Mouse (Mus musculus): ENCODE measurements around the gene G3bp1. TPM values are rescaled to one million over a fixed set of nuclear protein-coding genes. Genes with fewer than 3 reads are reported as not detected.

G3bp1 gene
- total and polyA plus RNA-seq, 3 experiments, result 129 to 314 (median 246) TPM

- H3K79me2 ChIP-seq (ENCODE audit: control insufficient read depth, insufficient read depth, low read length, poor library complexity), result no peaks in the 10 kb centered on the region
- H3K4me3 ChIP-seq (ENCODE audit: control insufficient read depth in 1 of 2, insufficient read depth in 1 of 2, low read depth in 2 of 2, low read length in 2 of 2), result no peak overlapping the region
- H3K9ac ChIP-seq (ENCODE audit: control insufficient read depth, low read depth, low read length, poor library complexity, severe bottlenecking), result no peak overlapping the region
- no peak overlapping the region for H3K27ac ChIP-seq (ENCODE audit: control insufficient read depth, low read depth, low read length)
- H3K27me3 ChIP-seq (ENCODE audit: control insufficient read depth in 1 of 2, insufficient read depth in 2 of 2, low read length in 2 of 2), result peaks cover 16 to 22% of the 10 kb centered on the region in 2 experiments
- no peak for DNase-seq (ENCODE audit: low read depth, low spot score)
- no peak for TF ChIP-seq NRF1 (IDR thresholded peaks at IDR 0.05; ENCODE audit: insufficient read depth, low read depth, low read length, poor library complexity, severe bottlenecking)
- TF ChIP-seq NELFE (IDR thresholded peaks at IDR 0.05; ENCODE audit: low read depth, low read length), result no peak
- no peak for TF ChIP-seq SIN3A (IDR thresholded peaks at IDR 0.05; ENCODE audit: low read length)
- no peak for TF ChIP-seq UBTF (IDR thresholded peaks at IDR 0.05; ENCODE audit: borderline replicate concordance, insufficient read depth, low read depth, low read length)
- TF ChIP-seq CHD1 (IDR thresholded peaks at IDR 0.05; ENCODE audit: low read depth, low read length), result no peak
- TF ChIP-seq CTCF (IDR thresholded peaks at IDR 0.05 in 2 of 3, conservative IDR thresholded peaks at IDR 0.05 in 1 of 3; ENCODE audit: control insufficient read depth in 1 of 3, insufficient read depth in 1 of 3, low read depth in 2 of 3, low read length in 3 of 3, poor library complexity in 1 of 3, severe bottlenecking in 1 of 3), result no peak
- no peak for TF ChIP-seq POLR2A (IDR thresholded peaks at IDR 0.05; ENCODE audit: control insufficient read depth in 1 of 2, insufficient read depth in 1 of 2, low read depth in 1 of 2, low read length in 2 of 2, poor library complexity in 1 of 2)
- no peak for TF ChIP-seq GABPA (IDR thresholded peaks at IDR 0.05; ENCODE audit: low read depth, low read length)
- TF ChIP-seq USF2 (IDR thresholded peaks at IDR 0.05; ENCODE audit: borderline replicate concordance in 1 of 2, insufficient read depth in 1 of 2, low read depth in 1 of 2, low read length in 2 of 2), result no peak
- no peak for TF ChIP-seq ZC3H11A (IDR thresholded peaks at IDR 0.05; ENCODE audit: low read depth, low read length)
- TF ChIP-seq MYC (IDR thresholded peaks at IDR 0.05; ENCODE audit: low read depth, low read length), result no peak
- H3K36me3 ChIP-seq (ENCODE audit: control insufficient read depth in 1 of 2, insufficient read depth in 2 of 2, low read length in 2 of 2), result no peaks in the 10 kb centered on the region
- H3K9me3 ChIP-seq (replicated peaks; ENCODE audit: insufficient read depth, low read length), result no peaks in the 10 kb centered on the region
- H3K4me1 ChIP-seq (ENCODE audit: control insufficient read depth in 1 of 2, insufficient read depth in 2 of 2, low read length in 2 of 2), result no peaks in the 10 kb centered on the region
Measured at GRCm38 (mm10) chr11:55438031-55438430, 31.5 kb upstream of the G3bp1 start.

- Histone ChIP-seq H3K4me1 (ENCODE audit: control insufficient read depth in 1 of 2, insufficient read depth in 2 of 2, low read length in 2 of 2) (no peaks in the 10 kb centered on the region), H3K79me2 (ENCODE audit: control insufficient read depth, insufficient read depth, low read length, poor library complexity) (no peaks in the 10 kb centered on the region), H3K27me3 (ENCODE audit: control insufficient read depth in 1 of 2, insufficient read depth in 2 of 2, low read length in 2 of 2) (peaks cover 6 to 13% of the 10 kb centered on the region in 2 experiments), H3K27ac (ENCODE audit: control insufficient read depth, low read depth, low read length) (no peak overlapping the region), H3K9ac (ENCODE audit: control insufficient read depth, low read depth, low read length, poor library complexity, severe bottlenecking) (no peak overlapping the region), H3K9me3 (replicated peaks; ENCODE audit: insufficient read depth, low read length) (no peaks in the 10 kb centered on the region), H3K4me3 (ENCODE audit: control insufficient read depth in 1 of 2, insufficient read depth in 1 of 2, low read depth in 2 of 2, low read length in 2 of 2) (no peak overlapping the region), H3K36me3 (ENCODE audit: control insufficient read depth in 1 of 2, insufficient read depth in 2 of 2, low read length in 2 of 2) (no peaks in the 10 kb centered on the region)
- TF ChIP-seq ZNF384 (IDR thresholded peaks at IDR 0.05; ENCODE audit: low read depth, low read length) (no peak), ZMIZ1 (IDR thresholded peaks at IDR 0.05; ENCODE audit: low read depth, low read length) (no peak), GATA1 (IDR thresholded peaks at IDR 0.05; ENCODE audit: low read depth, low read length) (no peak), SIN3A (IDR thresholded peaks at IDR 0.05; ENCODE audit: low read length) (no peak), MYC (IDR thresholded peaks at IDR 0.05; ENCODE audit: low read depth, low read length) (no peak), ELF1 (IDR thresholded peaks at IDR 0.05; ENCODE audit: low read depth, low read length) (no peak), MXI1 (IDR thresholded peaks at IDR 0.05; ENCODE audit: low read depth, low read length) (no peak), POLR2A (IDR thresholded peaks at IDR 0.05; ENCODE audit: control insufficient read depth in 1 of 2, insufficient read depth in 1 of 2, low read depth in 1 of 2, low read length in 2 of 2, poor library complexity in 1 of 2) (no peak), SMC3 (IDR thresholded peaks at IDR 0.05; ENCODE audit: low read depth, low read length) (no peak), TCF12 (IDR thresholded peaks at IDR 0.05; ENCODE audit: low read depth, low read length) (no peak), RCOR1 (IDR thresholded peaks at IDR 0.05; ENCODE audit: low read depth, low read length) (no peak), JUND (IDR thresholded peaks at IDR 0.05; ENCODE audit: low read depth, low read length) (no peak), HCFC1 (IDR thresholded peaks at IDR 0.05; ENCODE audit: low read depth, low read length) (no peak), UBTF (IDR thresholded peaks at IDR 0.05; ENCODE audit: borderline replicate concordance, insufficient read depth, low read depth, low read length) (no peak), EP300 (IDR thresholded peaks at IDR 0.05; ENCODE audit: low read depth in 1 of 2, low read length in 2 of 2) (no peak)
- no peak for DNase-seq (ENCODE audit: low read depth, low spot score)
Measured at GRCm38 (mm10) chr11:55439718-55440117, 29.8 kb upstream of the G3bp1 start.

All from MEL (cell line).